Mouse (Mus musculus) bone marrow, adult 2 months (tissue): ENCODE data around the gene Myl9. TPM values are rescaled to one million over a fixed set of nuclear protein-coding genes. Genes with fewer than 3 reads are reported as not detected.
"Not testable (repeated sequence)": the region's sequence is repeated elsewhere in the genome, so short reads cannot be mapped to it uniquely, and the experiment has no call there.

ENCODE experiments used
- H3K27ac ChIP-seq: fragments of 200-500 bp; 2 replicates; pipeline ENCODE4 v1.5.1; 2012; ENCODE audit warnings: low read depth, mild to moderate bottlenecking, control low read depth, inconsistent platforms, low read length; ENCODE audit not compliant: control insufficient read depth, poor library complexity, insufficient read depth
- H3K4me1 ChIP-seq: fragments of 200-500 bp; 2 replicates; pipeline ENCODE4 v1.6.1; 2011; ENCODE audit warnings: low read length; ENCODE audit not compliant: control insufficient read depth, insufficient read depth
- H3K4me3 ChIP-seq: fragments of 200-500 bp; replicated peaks from 2 replicates; pipeline ENCODE3; 2011; ENCODE audit warnings: mild to moderate bottlenecking, low read depth, low read length, control low read depth; ENCODE audit not compliant: control insufficient read depth
- CTCF ChIP-seq: fragments of 200-500 bp; IDR thresholded peaks from 2 replicates; pipeline ENCODE4 v1.5.1; 2011; ENCODE audit warnings: low read length, control low read depth; ENCODE audit not compliant: control insufficient read depth, insufficient read depth
- POLR2A ChIP-seq: fragments of 200-500 bp; IDR thresholded peaks from 2 replicates; pipeline ENCODE4 v1.6.1; 2011; ENCODE audit warnings: low read depth, mild to moderate bottlenecking, control low read depth, low read length, borderline replicate concordance; ENCODE audit not compliant: control insufficient read depth
- WGBS: fragments of 180-500 bp; shearing (Covaris S2); methylation state at CpG from one replicate; pipeline ENCODE4 v1.1.7; 2018; 5-methylcytosine and 5-hydroxymethylcytosine counted together
- polyA plus RNA-seq: library from polyadenylated mRNA; stranded (reverse); fragments of >200 nt; gene quantifications from 2 replicates; pipeline ENCODE4 v1.2.4, GENCODE M21; 2011; ENCODE audit warnings: low replicate concordance; ENCODE audit not compliant: missing spikeins, insufficient read depth, insufficient read length

Gene Myl9
- polyA plus RNA-seq, 1 experiment: 110 TPM

DNA sequence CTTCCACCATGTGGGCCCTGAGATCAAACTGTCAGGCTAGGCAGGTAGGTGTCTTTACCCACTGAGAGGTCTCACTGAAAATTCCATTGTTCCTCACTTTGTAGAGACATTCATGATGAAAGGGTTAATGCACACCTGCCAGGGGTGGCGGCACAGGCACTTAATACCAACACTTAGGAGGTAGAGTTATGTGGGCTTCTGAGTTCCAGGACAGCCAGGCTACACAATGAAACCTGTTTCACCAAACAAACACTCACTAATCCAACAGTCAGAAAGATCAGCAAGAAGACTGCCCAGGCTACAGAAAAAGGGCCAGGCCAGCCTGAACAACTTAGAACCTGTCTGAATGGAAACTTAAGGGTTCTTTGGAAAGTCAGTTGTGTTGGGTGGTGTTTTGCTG, 40.9 kb downstream of the Myl9 start:
- Histone ChIP-seq H3K4me1 (no peaks in the 10 kb centered on the region), H3K4me3 (no peak overlapping the region), H3K27ac (no peak overlapping the region)
- WGBS: 74% methylated on average over 1 of the region's 1 CpGs
- TF ChIP-seq POLR2A: no peak
- TF ChIP-seq CTCF: no peak

DNA sequence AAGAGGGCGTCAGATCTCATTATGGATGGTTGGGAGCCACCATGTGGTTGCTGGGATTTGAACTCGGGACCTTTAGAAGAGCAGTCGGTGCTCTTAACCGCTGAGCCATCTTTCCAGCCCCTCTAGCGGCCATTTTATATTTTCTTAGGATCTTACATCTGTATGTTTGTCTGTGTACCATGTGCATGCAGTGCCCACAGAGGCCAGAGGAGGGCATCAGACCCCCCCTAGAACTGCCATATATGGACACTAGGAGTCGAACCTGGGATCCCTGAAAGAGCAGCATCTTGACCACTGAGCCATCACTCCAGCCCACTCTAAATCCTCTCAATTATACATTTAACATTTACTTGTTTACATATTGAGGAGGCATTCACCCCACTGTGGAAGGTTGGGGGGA, 49.9 kb downstream of the Myl9 start:
- WGBS: 82% methylated on average over 6 of the region's 6 CpGs
- not testable (repeated sequence) for H3K4me1 ChIP-seq, H3K27ac ChIP-seq, H3K4me3 ChIP-seq

Other genes starting within 250 kb of the Myl9 start
- gene Aar2, start 227.8 kb upstream of the Myl9 start, polyA plus RNA-seq: 9.0 and 15.1 TPM in 2 replicates
- gene Dlgap4, start 161.7 kb upstream of the Myl9 start, polyA plus RNA-seq: 22.3 and 63.5 TPM in 2 replicates
- 3.1 and 5.5 TPM in 2 replicates for gene Tgif2, start 64.6 kb downstream of the Myl9 start, polyA plus RNA-seq
- 2.2 and 2.7 TPM in 2 replicates for gene 4930518I15Rik, start 82.5 kb downstream of the Myl9 start, polyA plus RNA-seq
- 55.4 and 82.3 TPM in 2 replicates for gene Rab5if, start 87.7 kb downstream of the Myl9 start, polyA plus RNA-seq
- gene Sla2, start 111.8 kb downstream of the Myl9 start, polyA plus RNA-seq: 1.8 and 6.7 TPM in 2 replicates
- gene Ndrg3, start 216.6 kb downstream of the Myl9 start, polyA plus RNA-seq: 11.3 and 17.1 TPM in 2 replicates
- gene Dsn1, start 231.7 kb downstream of the Myl9 start, polyA plus RNA-seq: 13.9 and 17.2 TPM in 2 replicates